Mouse (Mus musculus) Muller cell, postnatal 12 days (primary cell): Measurements from ENCODE around the gene 4930486L24Rik.
"Not testable (repeated sequence)": the region's sequence is repeated elsewhere in the genome, so short reads cannot be mapped to it uniquely, and the experiment has no call there.

Experiments used
- DNase-seq: peaks from one replicate; pipeline ENCODE4 v3.0.0-alpha.2; 2015; ENCODE audit errors: inconsistent ontology term

Gene 4930486L24Rik

DNA sequence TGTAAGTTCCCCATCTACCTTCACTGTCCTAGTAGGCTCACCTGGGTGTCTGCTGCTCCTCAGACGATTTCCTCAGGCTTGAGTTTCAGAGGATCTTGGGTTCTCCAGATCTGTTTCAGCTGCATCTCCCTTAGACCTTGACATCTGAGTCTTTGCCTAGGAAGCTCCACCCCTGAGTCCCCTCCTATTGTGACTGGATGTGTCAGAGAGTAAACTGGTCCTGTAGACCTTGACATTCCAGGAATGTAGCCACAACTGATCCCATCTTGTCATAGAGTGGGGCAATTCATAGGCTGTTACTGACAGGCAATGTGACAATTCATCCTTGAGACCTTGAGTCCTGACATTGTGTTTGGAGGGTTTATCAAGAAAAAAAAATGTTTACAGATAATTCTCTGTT lies at the start of gene 4930486L24Rik:
Gene 4930486L24Rik (minus strand): TSS at position 195 of the 400 bp plus-strand sequence.
- DNase-seq = no peak

DNA sequence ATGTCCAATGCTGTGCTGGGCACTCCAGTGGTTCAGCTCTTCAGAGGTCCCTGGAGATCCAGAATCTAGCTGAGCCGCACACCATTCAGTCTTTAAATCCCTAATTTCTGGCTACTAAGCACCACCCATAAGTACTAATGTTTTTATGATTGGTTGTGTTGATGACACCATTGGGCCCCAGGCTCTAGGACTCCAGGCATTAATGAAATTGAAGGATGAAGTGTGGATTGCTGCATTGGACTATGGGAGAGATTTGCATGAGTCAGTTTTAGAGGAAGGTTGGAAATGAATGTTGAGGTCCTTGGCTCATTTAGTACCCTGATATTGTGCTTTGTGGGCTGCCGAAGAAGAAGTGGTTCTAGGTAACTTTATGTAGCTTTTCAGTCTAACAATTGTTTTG lies 40.5 kb upstream of the 4930486L24Rik start, which contains the start of gene Tpbpb:
Gene Tpbpb (minus strand): TSS at position 101 of the 400 bp plus-strand sequence.
- not testable (repeated sequence) for DNase-seq

DNA sequence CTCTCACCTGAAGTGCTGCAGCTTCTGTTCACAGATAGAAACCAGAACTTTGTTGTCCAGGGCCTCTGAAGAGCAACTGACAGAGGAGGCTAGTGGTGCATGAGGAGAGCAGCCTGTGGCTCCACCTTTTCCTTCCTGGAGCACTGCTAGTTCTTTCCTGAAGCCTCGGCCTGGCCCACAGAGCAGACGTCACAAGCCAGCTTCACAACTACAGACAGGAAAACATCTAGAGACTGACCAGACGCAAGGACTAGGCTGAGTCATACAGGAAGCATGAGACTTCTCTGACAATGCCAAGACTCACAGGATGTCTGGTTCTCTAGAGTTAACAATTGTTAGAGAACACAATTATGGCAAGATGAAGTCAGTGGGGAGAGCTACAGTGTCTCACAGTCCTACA lies 33.1 kb upstream of the 4930486L24Rik start, which contains the start of gene Ctla2b:
Gene Ctla2b (minus strand): TSS at position 120 of the 400 bp plus-strand sequence.
- peak; percentile 67 for DNase-seq

DNA sequence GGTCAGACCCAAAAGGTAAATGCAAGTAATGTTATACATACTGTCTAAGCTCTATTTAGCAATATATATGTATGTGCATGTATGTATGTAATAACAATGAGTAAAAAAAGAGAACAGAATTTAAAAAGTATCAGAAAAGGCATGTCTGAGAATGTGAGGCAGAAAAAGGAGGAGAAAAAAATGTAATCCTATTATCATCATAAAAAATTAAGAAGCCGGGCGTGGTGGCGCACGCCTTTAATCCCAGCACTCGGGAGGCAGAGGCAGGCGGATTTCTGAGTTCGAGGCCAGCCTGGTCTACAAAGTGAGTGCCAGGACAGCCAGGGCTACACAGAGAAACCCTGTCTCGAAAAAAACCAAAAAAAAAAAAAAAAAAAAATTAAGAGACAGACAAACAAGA lies 32.5 kb upstream of the 4930486L24Rik start, which contains the start of gene Gm49392:
Gene Gm49392 (minus strand): TSS at position 101 of the 400 bp plus-strand sequence.
- not testable (repeated sequence) for DNase-seq

DNA sequence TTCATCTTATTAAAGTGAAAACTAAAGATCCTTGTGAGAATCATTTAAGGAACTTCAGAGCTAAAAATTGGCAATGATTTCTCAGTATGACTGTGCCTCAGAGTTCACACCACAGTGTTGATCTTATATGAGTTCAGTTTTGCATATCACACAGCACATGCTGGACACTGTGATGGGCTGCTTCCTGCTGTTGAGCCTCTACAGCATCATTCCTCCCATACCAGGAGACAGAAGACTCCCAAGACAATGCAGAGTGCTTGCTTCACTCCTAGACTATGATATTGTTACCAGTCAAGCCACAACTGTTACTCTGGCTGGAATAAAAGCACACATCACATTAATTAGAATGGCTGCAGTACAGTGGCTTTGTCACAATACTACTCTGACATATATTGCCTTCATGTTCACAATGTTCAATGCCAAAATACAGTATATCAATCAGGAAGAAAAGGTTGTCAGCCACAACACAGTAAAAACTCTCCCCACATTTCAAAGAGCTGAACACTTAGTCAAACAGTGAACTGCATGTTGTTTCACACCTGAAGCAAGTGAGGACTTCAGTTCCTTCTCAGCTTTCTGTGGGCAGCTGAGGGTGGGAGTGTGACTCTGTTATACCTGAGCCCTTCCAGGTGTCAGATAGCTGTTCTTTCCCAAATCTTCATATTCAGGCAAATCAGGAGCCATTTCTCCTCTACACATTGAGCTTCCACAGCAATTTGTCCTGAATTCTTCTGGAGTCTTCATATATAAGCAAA lies 31.3 kb upstream of the 4930486L24Rik start:
- DNase-seq = no peak

DNA sequence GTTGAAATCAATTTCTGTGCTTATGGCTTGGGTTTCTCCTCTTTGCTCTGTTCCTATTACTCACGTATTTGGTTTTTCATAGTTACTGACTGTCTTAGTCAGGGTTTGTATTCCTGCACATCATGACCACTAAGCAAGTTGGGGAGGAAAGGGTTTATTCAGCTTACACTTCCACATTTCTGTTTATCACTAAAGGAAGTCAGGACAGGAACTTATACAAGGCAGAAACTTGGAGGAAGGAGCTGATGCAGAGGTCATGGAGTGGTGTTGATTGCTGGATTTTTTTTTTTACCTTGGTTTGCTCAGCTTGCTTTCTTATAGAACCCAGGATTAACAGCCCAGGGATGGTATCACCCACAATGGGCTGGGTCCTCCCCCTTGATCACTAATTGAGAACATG lies 28.0 kb upstream of the 4930486L24Rik start:
- no peak for DNase-seq

DNA sequence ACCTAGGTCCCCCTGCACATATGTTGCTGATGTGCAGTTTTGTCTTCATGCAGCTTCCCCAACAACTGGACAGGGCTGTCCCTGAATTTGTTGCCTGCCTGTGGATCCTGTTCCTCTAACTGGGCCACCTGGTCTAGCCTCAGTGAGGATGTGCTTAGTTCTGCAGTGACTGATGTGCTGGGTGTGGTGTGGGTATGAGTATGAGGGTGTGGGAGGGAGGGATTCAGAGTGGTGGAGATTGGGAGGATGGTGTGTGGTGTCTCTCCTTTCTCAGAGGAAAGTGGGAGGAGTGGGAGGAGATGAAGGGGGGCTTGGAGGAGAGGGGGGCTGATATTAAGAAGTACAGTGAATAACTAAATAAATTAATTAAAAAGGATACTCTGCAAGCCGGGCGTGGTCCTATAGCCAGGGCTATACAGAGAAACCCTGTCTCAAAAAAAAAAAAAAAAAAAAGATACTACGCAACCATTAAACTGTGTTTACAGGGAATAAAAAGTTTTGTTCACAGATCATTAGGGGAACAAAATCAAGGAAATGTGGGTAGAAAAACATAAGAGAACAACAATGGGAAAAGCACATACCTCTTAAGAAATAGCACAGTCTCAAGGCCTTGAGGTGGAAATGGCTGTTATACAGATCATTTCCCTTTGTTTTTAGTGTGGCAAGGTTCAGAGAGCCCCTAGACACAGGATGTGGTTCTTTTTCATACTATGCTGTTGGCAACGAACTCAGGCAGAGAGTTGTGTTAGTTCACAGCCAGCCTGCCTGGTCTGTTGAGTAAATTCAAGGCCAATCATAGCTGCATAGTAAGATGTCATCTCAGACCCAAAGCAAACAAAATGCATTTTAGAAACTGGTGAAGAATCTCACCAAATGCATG lies 15.8 kb downstream of the 4930486L24Rik start:
- DNase-seq = no peak

DNA sequence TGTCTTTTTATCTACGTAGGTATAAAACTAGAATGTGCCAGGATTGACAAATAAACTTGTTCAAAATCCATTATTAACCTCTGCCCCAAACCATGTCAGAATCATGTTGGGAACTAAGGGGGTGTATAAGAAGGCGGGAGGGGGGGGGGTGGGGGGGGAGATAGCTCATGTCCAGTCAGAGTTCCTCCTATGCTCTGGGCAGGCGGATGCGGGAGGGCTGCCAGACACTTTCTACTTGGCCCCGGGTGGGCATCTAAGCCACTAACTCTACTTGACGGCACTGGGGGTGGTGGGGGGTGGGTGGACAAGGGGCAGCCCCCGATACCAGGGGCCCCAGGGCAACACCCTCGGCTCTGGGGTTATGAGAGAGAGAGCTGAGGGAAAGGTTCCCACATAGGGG lies 21.1 kb downstream of the 4930486L24Rik start:
- no peak for DNase-seq

DNA sequence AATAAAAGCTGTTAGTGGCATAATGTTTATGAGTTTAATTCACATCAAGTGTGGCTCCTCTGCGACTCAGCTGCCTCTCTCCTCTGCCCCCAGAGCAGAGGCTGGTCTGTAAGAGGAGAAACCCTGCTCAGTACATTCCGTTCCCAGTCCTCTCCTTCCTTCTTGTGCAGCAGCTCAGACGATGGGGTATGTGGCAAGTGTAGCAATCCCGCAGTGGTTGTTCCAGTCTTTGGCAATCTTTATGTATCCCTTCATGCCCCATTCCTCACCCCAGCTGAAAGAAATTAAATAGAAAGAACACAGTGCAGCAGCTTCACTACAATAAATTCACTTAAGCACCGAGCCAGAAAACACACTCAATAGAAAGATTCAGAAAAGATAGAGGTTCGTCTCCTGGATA lies 21.6 kb downstream of the 4930486L24Rik start:
- no peak for DNase-seq

DNA sequence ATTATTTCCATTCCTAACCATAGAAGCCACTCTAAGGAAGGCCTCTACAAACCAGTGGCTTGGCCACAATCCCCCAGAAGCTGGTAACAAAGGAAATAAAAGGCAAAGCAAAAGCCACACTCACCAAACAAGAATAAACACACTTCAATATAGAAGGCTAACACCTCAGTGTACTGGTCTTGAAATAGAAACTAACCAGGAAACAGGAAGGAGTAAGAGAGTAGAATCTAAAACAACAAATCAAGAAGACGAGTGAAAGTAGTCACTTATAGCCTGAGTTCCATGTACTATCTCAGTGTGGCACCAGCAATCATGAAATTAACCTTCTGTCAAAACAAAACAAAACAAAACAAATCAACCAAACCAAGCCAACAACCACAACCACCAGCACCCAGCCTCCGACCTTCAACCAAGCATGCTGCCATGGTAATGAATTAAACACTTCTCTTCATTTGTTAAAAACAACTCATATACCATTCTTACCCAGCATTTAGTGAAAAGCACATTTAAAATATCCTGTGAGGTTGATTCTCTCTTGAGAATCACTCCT lies 24.8 kb downstream of the 4930486L24Rik start:
- DNase-seq = no peak

DNA sequence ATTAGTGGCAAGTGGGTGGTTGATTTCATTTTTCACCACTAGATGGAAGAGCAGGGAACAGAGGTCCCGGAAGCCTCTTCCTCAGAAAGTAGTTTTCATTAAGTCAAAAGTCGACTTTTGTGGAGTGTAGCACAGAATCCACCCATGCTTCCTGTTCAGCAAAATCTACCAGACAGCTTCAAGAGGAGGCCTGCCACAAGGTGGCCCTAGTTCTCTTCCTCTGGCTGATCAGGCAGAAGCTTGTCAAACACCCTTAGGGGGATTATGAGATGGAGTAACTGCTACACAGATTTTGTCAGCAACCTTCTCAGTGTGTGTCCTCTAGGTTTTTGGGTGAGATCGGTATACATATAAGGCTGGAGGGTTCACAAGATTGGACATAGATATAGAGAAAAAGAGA lies 38.2 kb downstream of the 4930486L24Rik start:
- DNase-seq = no peak

DNA sequence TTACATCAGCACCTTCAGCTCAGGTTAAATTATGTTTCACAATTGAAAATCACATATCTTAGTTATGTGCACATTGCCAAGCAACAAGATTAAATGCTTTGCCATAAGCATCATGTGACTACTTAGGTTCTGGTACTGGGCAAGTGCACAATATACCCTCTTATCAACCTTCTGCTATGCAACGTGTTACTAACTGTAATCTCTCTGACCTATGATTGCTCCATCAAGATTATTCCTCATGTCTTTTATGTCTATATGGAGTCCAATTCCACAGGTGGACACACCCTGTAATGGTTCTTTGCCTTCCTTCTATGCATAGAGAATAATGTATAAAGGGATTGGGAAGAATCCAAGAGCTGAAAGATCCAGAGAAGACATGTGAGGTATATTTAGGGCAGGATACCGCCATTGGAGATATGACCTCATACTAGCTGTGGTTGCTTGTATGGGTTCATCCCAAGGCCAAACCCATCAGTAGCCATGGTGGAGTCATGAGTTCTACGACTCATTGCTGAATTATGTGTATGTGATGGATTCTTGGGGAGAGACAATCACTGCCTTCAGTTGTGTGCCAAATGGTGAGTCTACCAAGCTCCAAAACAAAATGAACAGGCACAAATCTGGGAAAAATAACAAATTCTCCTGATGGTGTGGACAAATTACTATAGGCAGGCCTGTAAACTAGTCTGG lies 43.6 kb downstream of the 4930486L24Rik start:
- peak; percentile 80 for DNase-seq

DNA sequence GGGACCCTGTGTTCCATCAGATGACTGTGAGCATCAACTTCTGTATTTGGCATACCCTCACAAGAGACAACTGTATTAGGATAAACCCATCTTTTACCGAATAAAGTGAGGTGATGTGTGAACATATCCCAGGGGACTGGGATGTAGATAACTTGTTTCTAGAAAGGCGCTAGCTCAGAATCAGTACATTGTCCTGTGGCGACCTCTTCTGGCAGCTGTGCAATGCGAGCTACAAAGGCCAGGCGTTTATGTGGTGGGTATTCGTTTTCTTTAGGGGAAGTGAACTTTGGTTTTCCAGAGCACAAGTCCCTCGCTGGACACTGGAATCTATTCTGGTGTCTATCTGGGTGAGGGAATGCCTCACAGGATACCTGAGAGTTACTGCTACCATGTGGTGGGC lies 44.8 kb downstream of the 4930486L24Rik start:
- DNase-seq = peak; percentile 26

DNA sequence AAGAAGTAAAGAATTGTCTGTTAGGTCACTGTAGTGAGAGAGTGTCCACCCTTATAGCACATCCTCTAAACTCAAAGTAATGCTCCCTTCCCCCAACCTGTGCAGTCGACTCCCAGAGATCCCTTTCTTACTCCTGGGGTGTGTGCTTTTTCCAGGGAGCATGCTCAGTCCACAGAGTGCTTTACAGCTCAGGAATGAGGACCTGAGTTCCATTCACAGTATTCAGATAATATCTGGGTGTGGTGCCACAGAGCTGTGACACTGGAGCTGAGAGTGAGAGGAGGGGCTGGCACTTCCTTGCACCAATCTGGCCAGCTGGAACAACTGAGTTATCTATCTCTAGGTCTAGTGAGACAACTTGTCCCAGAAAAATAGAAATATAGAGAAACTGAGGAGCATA lies 50.6 kb downstream of the 4930486L24Rik start:
- DNase-seq = no peak

DNA sequence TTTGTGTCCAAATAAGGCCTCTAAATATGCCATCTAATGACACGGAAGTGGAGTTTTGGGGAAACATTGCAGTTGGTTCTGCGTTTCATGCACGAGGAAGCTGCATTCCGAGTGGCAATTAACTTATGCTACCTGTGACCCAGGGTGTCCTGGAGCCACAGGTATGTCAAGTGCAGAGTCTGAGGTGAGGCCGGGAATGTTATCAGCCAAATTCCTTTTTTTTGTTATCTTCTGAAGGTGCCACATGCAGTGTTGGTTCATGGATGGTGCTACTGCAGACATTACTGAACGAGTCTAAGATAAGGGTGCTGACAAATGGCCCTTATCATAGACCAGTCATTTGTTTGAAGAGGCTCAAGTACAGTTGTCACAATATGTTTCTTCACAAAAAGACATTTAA lies 51.5 kb downstream of the 4930486L24Rik start:
- no peak for DNase-seq

DNA sequence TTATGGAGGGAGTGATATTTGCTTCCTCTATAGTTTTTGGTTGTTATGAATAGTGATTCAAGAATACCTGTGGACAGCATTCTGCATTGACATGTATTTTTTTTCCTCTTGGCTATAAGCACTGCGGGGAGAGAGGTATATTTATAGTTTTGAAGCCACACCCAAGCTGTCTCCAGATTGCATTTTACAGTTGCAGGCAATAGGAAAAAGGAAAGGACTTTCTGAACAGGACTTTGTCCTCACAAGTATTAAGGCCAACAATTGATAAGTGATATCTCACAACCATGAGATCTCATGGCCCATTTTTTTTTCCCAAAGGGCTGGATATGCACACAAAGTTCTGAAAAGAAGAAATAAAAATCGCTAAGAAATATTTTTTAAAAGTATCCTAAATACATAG lies 54.6 kb downstream of the 4930486L24Rik start:
- no peak for DNase-seq

DNA sequence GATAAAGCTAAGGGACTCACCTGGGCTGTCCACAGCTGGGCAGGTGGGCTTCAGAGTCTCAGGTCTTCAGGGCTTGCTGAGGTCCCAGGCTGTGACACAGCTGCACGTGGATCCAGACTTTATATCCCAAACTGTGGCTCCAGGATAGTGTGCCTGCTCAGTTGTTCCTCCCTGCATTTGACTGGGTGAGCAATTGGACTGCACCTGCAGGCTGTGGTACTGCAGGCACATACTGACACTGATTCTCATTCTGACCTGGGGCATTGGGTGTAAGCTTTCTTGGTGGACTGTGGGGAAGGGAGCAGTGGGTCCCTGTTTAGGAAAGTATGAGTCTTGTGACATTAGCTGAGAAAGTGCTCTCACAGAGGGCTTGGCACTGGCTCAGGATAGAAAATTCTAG lies 61.5 kb downstream of the 4930486L24Rik start, which contains the start of gene Ctsll3:
Gene Ctsll3 (minus strand): TSS at position 101 of the 400 bp plus-strand sequence.
- DNase-seq = no peak
